Mouse (Mus musculus): ENCODE measurements at regions not wholly inside any gene's neighbourhood (a gene's known extent, or its start where the extent isn't known, plus 50 kb on each side); places are given as distances from the start of the nearest gene placed in this dataset.

DNA sequence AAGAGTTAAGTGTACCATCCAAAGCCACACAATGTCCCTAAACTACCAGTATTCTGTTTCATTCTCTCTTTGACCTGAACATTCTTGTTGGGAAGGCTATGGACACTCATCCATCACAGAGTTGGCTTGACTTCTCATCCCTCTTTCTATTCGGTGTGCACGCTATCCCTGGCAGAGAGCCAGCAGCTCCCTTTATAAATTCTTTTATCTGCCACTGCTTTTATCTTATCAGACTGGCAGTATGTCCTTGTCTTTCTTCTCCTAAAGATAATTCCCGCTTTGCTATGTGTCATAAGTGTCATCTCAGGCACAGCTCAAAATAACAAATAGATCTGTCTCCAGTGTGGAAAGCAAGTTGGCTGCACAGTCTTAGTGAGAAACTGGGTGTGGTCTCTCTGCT is 106.6 kb upstream of the Lipc start:
- no peak for DNase-seq
- intact Hi-C loops (cut with DNase I): no loop called here

- no peak for DNase-seq
- intact Hi-C loops (cut with DNase I): no loop called here
Measured at GRCm38 (mm10) chr9:71056836-71057235, 104.8 kb upstream of the Lipc start.

DNA sequence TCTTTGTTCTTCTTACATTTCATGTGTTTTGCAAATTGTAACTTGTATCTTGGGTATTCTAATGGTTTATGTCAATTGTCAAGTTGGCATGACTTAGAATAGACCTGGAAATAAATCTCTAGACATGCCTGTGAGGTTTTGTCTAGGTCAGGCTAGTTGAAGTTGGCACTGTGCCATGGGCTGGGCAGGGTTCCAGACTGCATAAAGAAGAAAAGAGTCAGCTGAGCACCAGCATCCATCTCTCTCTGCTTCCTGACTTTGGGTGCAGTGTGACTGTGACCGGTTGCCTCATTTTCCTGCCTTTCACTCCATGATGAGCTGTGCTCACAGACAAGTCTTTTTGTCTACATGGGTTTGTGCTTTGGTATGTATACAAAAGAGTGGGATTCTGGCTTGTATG is 91.9 kb upstream of the Lipc start:
- intact Hi-C loops (cut with DNase I): no loop called here
- DNase-seq: peak in 1 of 2 experiments; percentile 39

DNA sequence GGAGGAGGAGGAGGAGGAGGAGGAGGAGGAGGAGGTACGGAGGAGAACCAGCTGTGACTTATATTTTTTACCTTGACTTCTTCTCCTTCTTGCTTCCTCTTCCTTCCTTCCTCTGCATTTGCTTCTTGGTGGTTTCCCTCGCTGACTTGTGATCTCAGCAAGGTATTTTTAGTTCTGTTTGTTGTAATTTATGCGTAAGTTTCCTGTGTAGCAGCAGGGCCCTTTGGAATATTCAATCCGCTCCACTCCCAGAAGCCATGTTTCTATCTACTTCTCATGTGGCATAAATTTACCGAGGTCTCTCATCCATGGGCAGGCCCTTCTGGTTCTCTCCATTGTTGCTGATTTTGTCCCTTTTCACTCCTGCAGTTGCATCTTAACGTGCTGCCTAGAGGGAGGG is 83.3 kb upstream of the Lipc start:
- intact Hi-C loops (cut with DNase I): no loop called here

GRCm38 (mm10) chr9:71032156-71032555 is 80.1 kb upstream of the Lipc start:
- no peak for DNase-seq
- intact Hi-C loops (cut with DNase I): no loop called here

More for the DNA sequence above, 83.3 kb upstream of the Lipc start:
- no peak for DNase-seq

- intact Hi-C loops (cut with DNase I): no loop called here
- no peak for DNase-seq
Measured at GRCm38 (mm10) chr9:71030203-71030921, 78.3 kb upstream of the Lipc start.

- DNase-seq: no peak
- intact Hi-C loops (cut with DNase I): no loop called here
Measured at GRCm38 (mm10) chr9:71028102-71028501, 76.1 kb upstream of the Lipc start.

- no peak for DNase-seq
- intact Hi-C loops (cut with DNase I): no loop called here
Measured at GRCm38 (mm10) chr9:71027626-71028025, 75.6 kb upstream of the Lipc start.

DNA sequence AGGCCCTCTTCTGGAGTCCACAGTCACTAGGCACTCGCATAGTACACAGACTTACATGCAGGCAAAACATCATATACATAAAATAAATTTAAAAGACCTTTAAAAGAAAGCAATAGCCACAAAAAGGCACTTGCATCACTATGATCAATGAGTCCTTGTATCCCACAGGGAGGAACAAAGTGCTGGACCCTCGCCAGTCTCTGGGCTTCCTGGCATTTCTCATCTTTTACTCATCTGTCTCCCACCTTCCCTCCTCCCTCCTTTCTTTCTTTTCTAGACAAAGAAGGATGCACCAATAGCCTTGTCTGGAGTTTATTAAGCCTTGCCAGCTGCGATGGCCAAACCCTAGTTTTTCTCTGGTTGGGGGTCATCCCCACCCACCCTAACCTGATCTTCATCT is 73.2 kb upstream of the Lipc start:
- DNase-seq: no peak
- intact Hi-C loops (cut with DNase I): loop anchor here (2.0 kb wide), 1 partner anchor 44 kb away; no protein-coding TSS in a partner anchor

DNA sequence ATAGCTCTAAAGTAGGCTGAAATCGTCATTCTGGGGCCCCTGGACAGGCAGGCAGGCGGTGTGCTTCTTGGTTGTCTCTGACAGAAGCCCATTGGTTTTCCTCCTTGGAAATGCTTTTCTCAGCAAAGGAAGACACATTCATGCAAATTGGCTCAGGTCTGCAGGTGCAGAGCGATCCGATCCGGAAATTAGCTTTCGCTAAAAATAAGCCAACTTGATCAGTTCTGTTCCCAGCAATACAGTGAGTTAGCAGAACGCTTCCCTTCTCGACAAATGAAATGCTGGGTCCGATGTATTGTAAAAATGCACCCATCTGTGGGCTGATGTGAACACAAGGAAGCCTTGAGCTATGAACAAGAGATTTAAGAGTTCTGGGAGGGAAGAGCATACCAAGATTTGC is 66.2 kb upstream of the Lipc start:
- intact Hi-C loops (cut with DNase I): no loop called here
- no peak for DNase-seq

DNA sequence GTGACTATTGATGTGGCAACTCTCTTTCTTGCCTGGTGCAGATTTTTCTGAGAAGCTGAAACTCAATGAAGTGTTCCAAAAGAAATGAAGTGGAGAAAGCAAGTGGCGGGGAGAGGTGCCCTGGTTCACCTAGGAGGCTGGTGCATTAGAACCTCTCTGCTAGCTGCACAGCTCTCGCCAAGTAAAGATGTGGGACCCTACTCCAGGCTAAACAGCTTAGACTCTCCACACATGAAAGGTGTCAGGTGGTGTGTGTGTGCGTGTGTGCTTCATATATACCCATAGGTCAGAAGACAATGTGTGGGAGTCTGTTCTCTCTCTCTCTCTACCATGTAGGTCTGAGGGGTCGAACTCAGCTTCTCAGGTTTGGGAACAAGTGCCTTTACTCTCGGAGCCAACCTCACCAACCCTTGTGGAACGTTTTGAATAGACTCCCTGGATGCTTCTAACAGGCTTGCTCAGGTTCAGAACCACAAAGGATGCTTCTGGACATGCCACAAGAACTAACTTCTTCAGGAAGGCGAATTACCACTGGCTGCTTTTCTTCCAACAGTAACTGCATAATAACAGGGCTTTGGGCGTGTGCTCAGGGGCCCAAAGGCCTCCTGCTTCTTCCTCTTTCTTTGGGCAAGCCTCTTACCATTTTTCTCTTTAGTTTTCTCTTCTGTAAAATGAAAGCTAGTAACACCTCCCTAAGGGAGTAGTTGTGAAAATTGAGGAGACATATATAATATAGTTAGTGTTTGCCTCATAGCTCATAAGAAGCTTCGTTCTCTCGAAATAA is 65.6 kb upstream of the Lipc start:
- no peak for DNase-seq
- intact Hi-C loops (cut with DNase I): no loop called here

GRCm38 (mm10) chr9:71015942-71016341 is 63.9 kb upstream of the Lipc start:
- DNase-seq: no peak
- intact Hi-C loops (cut with DNase I): no loop called here

DNA sequence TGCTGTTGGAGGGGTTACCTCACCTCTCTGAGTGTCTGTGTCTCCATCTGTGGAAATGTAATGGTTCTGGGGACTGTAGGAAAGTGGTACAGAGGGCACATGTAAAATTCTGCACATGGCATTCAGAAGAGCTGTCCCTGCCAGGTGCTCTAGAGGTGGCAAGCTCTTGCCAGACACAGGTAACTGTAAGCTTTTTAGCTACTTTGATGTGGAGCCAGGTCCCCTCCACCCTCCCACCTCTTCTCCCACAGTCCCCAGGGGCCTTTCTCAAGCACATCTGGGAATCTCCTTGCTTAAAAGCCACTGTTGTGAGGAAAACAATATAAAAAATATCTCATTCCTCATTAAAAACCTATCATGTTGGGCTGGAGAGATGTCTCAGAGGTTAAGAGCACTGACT is 63.4 kb upstream of the Lipc start:
- no peak for DNase-seq
- intact Hi-C loops (cut with DNase I): no loop called here

- DNase-seq: no peak
- intact Hi-C loops (cut with DNase I): no loop called here
Measured at GRCm38 (mm10) chr9:71012399-71012798, 60.4 kb upstream of the Lipc start.

DNA sequence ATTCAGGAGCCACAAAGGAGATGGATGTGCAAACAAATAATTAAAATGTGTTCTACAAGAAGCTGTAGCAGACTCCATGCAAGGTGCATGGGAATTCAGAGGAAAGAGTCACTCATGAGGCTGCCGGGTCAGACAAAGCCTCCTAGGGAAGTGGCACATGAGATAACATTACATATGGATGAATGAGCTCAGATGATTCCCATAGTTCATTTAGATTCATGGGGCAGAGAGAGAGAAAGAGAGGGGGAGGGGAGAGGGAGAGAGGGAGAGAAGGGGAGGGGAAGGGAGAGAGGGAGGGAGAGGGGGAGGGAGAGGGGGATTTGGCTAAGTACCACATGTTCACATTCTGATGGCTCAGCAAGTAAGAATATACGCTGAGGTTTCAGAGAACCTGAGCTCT is 52.6 kb upstream of the Lipc start:
- no peak for DNase-seq
- intact Hi-C loops (cut with DNase I): no loop called here
